Mouse (Mus musculus) small intestine, adult 2 months (tissue): ENCODE measurements around the gene Map2k5. TPM values are rescaled to one million over a fixed set of nuclear protein-coding genes. Genes with fewer than 3 reads are reported as not detected.

Experiments used
- H3K27ac ChIP-seq: fragments of 200-500 bp; 2 replicates; pipeline ENCODE4 v1.5.1; 2012; ENCODE audit warnings: low read depth, low read length, control low read depth, inconsistent platforms; ENCODE audit not compliant: insufficient read depth
- H3K27me3 ChIP-seq: fragments of 200-500 bp; 2 replicates; pipeline ENCODE4 v1.6.1; 2012; ENCODE audit warnings: mild to moderate bottlenecking, moderate library complexity, low read length, inconsistent platforms; ENCODE audit not compliant: control insufficient read depth, insufficient read depth
- H3K36me3 ChIP-seq: fragments of 200-500 bp; 2 replicates; pipeline ENCODE4 v1.6.1; 2012; ENCODE audit warnings: mild to moderate bottlenecking, low read length, control low read depth, inconsistent platforms; ENCODE audit not compliant: control insufficient read depth, insufficient read depth
- H3K4me1 ChIP-seq: fragments of 200-500 bp; 2 replicates; pipeline ENCODE4 v1.6.1; 2012; ENCODE audit warnings: low read length, inconsistent platforms, mixed read lengths; ENCODE audit not compliant: control insufficient read depth, insufficient read depth, insufficient read length
- H3K4me3 ChIP-seq: fragments of 200-500 bp; 2 replicates; pipeline ENCODE4 v1.5.1; 2012; ENCODE audit warnings: low read depth, mild to moderate bottlenecking, control low read depth, inconsistent platforms, low read length, moderate library complexity
- CTCF ChIP-seq: fragments of 200-500 bp; IDR thresholded peaks from 2 replicates; pipeline ENCODE4 v1.5.1; 2012; ENCODE audit warnings: low read depth, mild to moderate bottlenecking, control low read depth, inconsistent platforms, low read length, moderate library complexity, mixed read lengths; ENCODE audit not compliant: insufficient replicate concordance, insufficient read length; ENCODE audit errors: extremely low read depth
- POLR2A ChIP-seq: fragments of 200-500 bp; IDR thresholded peaks from 2 replicates; pipeline ENCODE4 v1.6.1; 2012; ENCODE audit warnings: low read depth, mild to moderate bottlenecking, control low read depth, inconsistent platforms, low read length, moderate library complexity
- WGBS: fragments of 180-500 bp; shearing (Covaris S2); methylation state at CpG from one replicate; pipeline ENCODE4 v1.1.7; 2018; 5-methylcytosine and 5-hydroxymethylcytosine counted together
- polyA plus RNA-seq: library from polyadenylated mRNA; depleted of rRNA; stranded (reverse); fragments of >200 nt; gene quantifications from 2 replicates; pipeline ENCODE4 v1.2.3, GENCODE M21; 2012

The Map2k5 gene
- polyA plus RNA-seq, 1 experiment = 26.7 TPM

GRCm38 (mm10) chr9:63182306-63182960 lies 195.3 kb downstream of the Map2k5 start:
- Histone ChIP-seq H3K36me3 (no peaks in the 10 kb centered on the region; the same call in 1 of the 2 replicates), H3K27me3 (no peaks in the 10 kb centered on the region), H3K27ac (no peak overlapping the region), H3K4me1 (peaks cover 7% of the 10 kb centered on the region), H3K4me3 (no peak overlapping the region)
- TF ChIP-seq POLR2A (no peak), CTCF (no peak)
- 91% methylated on average over 14 of the region's 14 CpGs for WGBS

GRCm38 (mm10) chr9:63181337-63182178 lies 196.1 kb downstream of the Map2k5 start:
- Histone ChIP-seq H3K4me1 (peaks cover 4% of the 10 kb centered on the region; the same call in 1 of the 2 replicates), H3K4me3 (no peak overlapping the region), H3K36me3 (no peaks in the 10 kb centered on the region; the same call in 1 of the 2 replicates), H3K27me3 (no peaks in the 10 kb centered on the region), H3K27ac (no peak overlapping the region)
- 89% methylated on average over 11 of the region's 11 CpGs for WGBS
- no peak for TF ChIP-seq POLR2A
- TF ChIP-seq CTCF = no peak

- H3K4me1 ChIP-seq = no peaks in the 10 kb centered on the region
- H3K27me3 ChIP-seq = no peaks in the 10 kb centered on the region
- no peak overlapping the region for H3K27ac ChIP-seq
- 71% methylated on average over 8 of the region's 8 CpGs for WGBS
- no peak overlapping the region for H3K4me3 ChIP-seq
- H3K36me3 ChIP-seq = no peaks in the 10 kb centered on the region; the same call in none of the 2 replicates
- TF ChIP-seq POLR2A (no peak), CTCF (no peak)
These were observed 199.4 kb downstream of the Map2k5 start for GRCm38 (mm10) chr9:63178296-63178695.

- WGBS = 94% methylated on average over 8 of the region's 8 CpGs
- Histone ChIP-seq H3K4me1 (no peaks in the 10 kb centered on the region), H3K27ac (no peak overlapping the region), H3K4me3 (no peak overlapping the region), H3K36me3 (peaks cover under 1% of the 10 kb centered on the region; the same call in 1 of the 2 replicates), H3K27me3 (no peaks in the 10 kb centered on the region)
- TF ChIP-seq POLR2A (no peak), CTCF (no peak)
These were observed 203.5 kb downstream of the Map2k5 start for GRCm38 (mm10) chr9:63174001-63174721.

- H3K27ac ChIP-seq = no peak overlapping the region
- peaks cover 2% of the 10 kb centered on the region; the same call in 1 of the 2 replicates for H3K36me3 ChIP-seq
- TF ChIP-seq POLR2A = no peak
- no peak for TF ChIP-seq CTCF
- no peak overlapping the region for H3K4me3 ChIP-seq
- WGBS = 29% methylated on average over 2 of the region's 2 CpGs
- no peaks in the 10 kb centered on the region for H3K4me1 ChIP-seq
- H3K27me3 ChIP-seq = no peaks in the 10 kb centered on the region
These were observed 205.8 kb downstream of the Map2k5 start for GRCm38 (mm10) chr9:63171951-63172350.

DNA sequence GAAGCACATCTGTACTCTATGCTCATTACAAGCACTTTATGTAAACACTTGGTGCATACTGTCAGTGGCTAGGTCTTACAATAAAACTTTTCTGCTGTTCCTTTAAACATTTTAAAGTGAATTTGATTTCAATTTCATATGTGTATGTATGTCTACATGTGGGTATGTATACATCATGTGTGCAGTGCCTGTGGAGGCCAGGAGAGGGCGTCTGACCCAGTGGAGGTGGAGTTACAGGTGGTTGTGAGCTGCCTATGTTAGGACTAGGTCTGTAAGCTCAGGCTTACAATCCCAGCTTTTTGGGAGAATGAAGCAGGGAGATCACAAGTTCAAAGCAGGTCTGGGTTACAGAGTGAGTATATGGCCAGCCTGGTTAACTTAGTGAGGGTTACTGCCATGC lies 208.6 kb downstream of the Map2k5 start:
- Histone ChIP-seq H3K27ac (no peak overlapping the region), H3K4me1 (no peaks in the 10 kb centered on the region), H3K27me3 (no peaks in the 10 kb centered on the region), H3K36me3 (0 out of 2 replicates have a peak, but pooled peaks cover 2% of the 10 kb centered on the region), H3K4me3 (no peak overlapping the region)
- TF ChIP-seq CTCF (no peak), POLR2A (no peak)
- 94% methylated on average over 1 of the region's 1 CpGs for WGBS
